Mouse (Mus musculus): ENCODE data around the gene Ppm1e.
"Not testable (repeated sequence)": the region's sequence is repeated elsewhere in the genome, so short reads cannot be mapped to it uniquely, and the experiment has no call there.

The Ppm1e gene

GRCm38 (mm10) chr11:87309329-87310074 is 49.3 kb downstream of the Ppm1e start:
- no peak for DNase-seq (ENCODE audit: low spot score)

GRCm38 (mm10) chr11:87299066-87299465 is 59.8 kb downstream of the Ppm1e start:
- no peak for DNase-seq (ENCODE audit: low spot score)

DNA sequence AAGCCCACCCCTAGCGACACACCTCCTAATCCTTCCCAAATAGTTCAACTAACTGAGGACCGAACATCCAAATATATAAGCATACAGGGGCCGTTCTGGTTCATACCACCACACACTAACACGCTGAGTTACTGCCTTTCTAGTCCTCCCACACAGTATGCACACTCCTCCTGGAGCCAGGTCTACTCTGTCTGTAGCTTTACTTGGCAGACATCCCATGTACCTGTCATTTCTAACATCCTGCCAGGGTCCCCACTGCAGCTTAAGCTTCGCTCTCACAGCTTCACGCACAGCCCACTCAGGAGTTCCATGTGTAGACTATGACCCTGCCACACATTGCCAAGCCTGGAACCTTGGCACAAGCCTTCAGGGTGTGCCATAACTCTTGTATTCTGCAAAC is 62.4 kb downstream of the Ppm1e start:
- DNase-seq (ENCODE audit: low spot score) = no peak

DNA sequence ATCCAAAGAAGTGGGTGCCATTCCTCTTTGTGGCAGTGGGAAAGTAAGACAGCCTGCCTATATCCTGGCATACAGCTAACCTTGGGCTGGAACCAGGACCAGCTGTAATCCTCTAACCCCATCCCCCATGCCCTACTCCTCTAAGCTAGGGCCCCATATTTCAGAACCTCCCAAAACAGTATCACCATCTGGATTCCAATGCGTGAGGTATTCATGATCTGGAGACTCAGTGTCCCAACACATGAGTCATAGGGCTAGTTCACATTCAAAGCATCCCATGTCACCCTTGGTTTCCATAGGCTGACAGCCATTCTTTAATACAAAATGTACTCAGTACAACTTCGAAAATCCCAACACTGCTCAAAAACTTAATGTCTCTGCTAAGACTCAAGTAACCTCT is 63.2 kb downstream of the Ppm1e start:
- DNase-seq (ENCODE audit: low spot score) = no peak

DNA sequence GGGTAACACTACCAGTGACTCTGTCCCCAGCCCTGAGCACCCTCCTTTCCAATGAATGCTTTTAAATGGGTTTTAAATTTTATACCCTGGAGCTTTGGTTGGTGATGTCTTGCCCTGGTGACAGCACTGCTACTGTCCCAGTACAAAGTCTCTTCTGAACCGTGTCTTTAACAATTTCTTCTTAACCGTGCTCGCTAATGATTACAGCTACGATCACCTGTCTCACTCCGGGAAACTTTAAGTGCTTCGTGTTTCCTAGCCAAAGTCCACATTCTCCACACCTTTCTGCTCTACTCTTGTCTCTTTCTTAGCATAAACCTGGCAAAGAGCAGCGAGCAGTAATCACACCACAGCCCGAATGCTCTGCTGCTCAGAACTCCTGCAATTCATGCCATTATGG is 69.5 kb downstream of the Ppm1e start:
- no peak for DNase-seq (ENCODE audit: low spot score)

DNA sequence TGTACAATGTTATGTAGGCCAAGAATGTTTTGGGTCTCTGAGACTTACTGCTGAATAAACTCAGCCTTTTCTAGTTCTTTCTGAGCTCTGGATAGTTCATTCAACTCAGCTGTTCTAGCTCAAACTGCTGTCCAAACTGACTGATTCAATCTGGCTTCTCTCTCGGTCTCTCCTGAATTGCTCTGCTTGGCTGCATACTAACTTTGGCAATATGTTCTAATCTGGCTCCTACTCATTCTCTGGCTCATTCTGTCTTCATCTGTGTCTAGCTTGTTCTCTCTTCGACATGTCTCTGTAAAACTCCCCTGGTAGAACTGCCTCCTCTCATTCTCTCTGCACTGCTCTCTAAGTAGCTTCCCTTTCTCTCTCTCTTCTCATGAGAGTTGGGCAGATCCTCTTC is 72.6 kb downstream of the Ppm1e start:
- no peak for DNase-seq (ENCODE audit: low spot score)

DNA sequence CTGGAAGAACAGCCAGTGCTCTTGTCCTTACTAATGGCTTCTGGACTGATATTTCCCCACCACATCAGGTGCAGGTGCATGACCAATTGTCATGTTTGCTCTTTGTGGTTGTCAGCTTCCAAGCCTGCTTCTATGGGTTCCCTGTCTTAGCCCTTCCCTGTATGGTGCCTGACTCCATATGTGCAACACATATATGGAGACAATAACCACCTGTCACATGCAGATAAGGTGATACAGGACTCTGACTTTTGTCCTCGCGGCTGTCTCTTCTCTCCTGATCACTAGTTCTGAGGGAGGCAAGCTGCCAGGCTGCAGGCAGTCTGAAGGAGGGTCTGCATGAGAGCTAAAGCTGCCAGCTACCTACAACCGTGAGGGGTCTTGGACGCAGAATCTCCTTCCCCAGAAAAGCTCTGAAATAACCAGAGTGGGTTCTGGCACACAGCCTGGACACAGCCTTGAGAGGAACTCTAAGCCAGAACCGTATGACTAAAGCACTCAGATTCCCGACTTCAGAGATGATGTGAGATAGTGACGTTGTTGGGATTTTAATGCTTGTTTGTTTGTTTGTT is 76.8 kb downstream of the Ppm1e start:
- DNase-seq (ENCODE audit: low spot score) = no peak

DNA sequence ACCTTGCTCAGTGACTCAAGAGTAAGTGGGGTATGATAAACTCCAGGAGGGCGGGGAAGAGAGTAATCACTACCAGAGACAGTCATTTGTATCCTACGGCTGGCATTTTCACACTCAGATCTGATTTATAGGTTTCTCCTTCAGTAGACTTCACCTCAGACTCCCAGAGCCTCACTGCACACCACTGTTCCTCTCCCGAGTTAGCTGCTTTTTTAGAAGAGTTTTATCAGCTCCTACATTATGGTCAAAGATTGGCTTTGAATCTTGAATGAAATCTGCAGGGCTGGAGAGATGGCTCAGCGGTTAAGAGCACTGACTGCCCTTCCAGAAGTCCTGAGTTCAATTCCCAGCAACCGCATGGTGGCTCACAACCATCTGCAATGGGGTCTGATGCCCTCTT is 79.4 kb downstream of the Ppm1e start:
- DNase-seq (ENCODE audit: low spot score) = no peak

GRCm38 (mm10) chr11:87278807-87279206 is 80.0 kb downstream of the Ppm1e start:
- DNase-seq (ENCODE audit: low spot score) = no peak

- no peak for DNase-seq (ENCODE audit: low spot score)
Measured at GRCm38 (mm10) chr11:87276240-87276985, 82.4 kb downstream of the Ppm1e start.

- no peak for DNase-seq (ENCODE audit: low spot score)
Measured at GRCm38 (mm10) chr11:87275420-87276048, 83.3 kb downstream of the Ppm1e start.

DNA sequence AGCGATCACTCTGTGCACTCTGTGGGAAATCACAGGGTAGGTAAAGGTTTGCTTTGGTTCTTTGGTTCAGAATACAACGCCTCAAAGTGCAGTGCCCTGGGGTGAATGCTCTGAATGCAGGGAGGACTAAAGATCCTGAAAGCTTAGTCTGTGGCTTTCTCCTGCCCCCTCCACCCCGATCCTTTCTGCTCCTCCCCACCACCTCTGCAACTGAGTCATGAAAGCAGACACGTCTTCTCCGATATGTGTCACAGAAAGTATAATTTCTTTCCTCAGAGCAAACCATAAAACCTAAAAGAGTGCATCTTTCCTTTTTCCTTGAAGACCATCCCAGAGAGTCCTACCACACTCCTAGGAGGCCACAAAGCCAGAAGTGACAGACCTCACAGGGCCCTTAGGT is 86.1 kb downstream of the Ppm1e start:
- DNase-seq (ENCODE audit: low spot score) = no peak

- no peak for DNase-seq (ENCODE audit: low spot score)
Measured at GRCm38 (mm10) chr11:87271479-87271878, 87.3 kb downstream of the Ppm1e start.

GRCm38 (mm10) chr11:87270958-87271357 is 87.9 kb downstream of the Ppm1e start:
- DNase-seq (ENCODE audit: low spot score) = no peak

GRCm38 (mm10) chr11:87270446-87270845 is 88.4 kb downstream of the Ppm1e start:
- DNase-seq (ENCODE audit: low spot score) = no peak

- DNase-seq (ENCODE audit: low spot score) = no peak
Measured at GRCm38 (mm10) chr11:87268803-87269202, 90.0 kb downstream of the Ppm1e start.

GRCm38 (mm10) chr11:87266246-87266645 is 92.6 kb downstream of the Ppm1e start:
- DNase-seq (ENCODE audit: low spot score) = no peak

- no peak for DNase-seq (ENCODE audit: low spot score)
Measured at GRCm38 (mm10) chr11:87263946-87264345, 94.9 kb downstream of the Ppm1e start.

DNA sequence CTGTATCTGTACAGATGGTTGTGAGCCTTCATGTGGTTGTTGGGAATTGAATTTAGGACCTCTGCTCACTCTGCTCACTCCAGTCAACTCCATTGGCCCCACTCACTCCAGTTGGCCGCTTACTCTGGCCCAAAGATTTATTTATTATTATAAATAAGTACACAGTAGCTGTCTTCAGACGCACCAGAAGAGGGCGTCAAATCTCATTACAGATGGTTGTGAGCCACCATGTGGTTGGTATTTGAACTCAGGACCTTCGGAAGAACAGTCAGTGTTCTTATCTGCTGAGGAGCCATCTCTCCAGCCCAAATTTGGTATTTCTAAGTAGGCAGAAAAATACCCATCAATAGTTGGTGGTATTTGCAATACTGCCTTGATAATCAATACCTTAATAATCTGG is 97.1 kb downstream of the Ppm1e start:
- not testable (repeated sequence) for DNase-seq (ENCODE audit: low spot score)

GRCm38 (mm10) chr11:87259792-87260191 is 99.0 kb downstream of the Ppm1e start:
- DNase-seq (ENCODE audit: low spot score) = no peak

DNA sequence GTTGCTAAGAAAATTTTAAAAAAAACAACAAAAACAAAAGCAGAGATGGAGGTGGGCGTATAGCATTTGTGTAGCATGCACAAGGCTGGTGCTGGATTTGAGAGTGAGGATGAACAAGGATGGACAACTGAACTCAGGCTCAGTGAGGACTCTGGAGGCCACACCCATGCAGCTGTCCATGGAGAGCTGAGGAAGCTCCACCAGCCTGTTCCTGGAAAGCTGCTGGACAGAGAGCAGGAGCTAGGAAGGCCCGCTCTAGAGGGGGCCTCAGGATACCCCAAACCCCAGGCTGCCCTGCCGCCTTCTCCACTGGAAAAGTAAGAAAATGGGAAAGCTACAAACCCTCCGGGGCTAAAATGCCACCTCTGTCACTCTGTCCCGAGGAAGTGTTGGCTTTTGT is 101.5 kb downstream of the Ppm1e start:
- no peak for DNase-seq (ENCODE audit: low spot score)

DNA sequence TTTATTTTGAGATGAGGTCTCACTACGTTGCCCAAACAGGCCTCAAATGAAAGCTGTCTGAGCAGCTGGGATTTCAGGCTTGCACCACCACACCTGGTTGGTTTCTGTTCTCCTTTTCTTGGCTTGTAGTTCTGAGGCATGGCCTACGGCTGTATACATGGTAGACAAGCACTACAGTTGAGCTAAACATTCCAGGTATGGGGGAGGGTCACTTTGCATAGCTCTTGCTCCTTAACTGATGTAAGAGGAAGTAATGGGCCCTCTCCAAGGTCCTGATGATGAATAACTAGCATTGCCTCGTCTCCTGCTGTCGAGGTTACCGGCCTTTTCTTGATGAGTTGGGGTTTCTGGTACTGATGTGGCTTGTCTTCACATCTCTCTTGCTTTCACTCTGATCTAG is 104.7 kb downstream of the Ppm1e start:
- no peak for DNase-seq (ENCODE audit: low spot score)

DNA sequence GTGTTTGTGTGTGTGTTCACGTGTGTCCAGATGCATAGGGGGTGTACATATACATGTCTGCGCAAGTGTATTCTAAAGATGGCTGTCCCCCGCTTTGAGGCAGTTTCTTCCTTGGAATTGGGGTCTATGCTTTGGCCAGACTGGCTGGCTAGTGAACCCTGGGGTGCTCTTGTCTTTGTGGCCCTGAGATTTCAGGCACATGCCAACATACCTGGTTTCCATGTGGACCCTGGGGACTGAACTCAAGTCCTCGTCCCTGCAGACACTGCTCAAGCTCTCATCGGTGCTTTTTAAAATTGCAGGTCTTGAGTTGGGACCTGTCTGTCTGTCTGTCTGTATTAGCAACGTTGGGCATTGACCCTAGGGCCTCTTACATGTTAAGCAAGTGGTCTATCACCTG is 105.5 kb downstream of the Ppm1e start:
- DNase-seq (ENCODE audit: low spot score) = no peak
